Mouse (Mus musculus) 3134 (cell line): ENCODE measurements around the gene Cybrd1.

Experiments
- DNase-seq: peaks from one replicate; pipeline ENCODE4 v3.0.0-alpha.2; 2011; ENCODE audit warnings: low spot score; ENCODE audit not compliant: insufficient read length; ENCODE audit errors: extremely low read depth

Gene Cybrd1

GRCm38 (mm10) chr2:71122268-71123029 is 4.7 kb downstream of the Cybrd1 start:
- no peak for DNase-seq

GRCm38 (mm10) chr2:71123591-71123990 is 5.9 kb downstream of the Cybrd1 start:
- no peak for DNase-seq

- DNase-seq, result no peak
These were observed 10.2 kb downstream of the Cybrd1 start for GRCm38 (mm10) chr2:71127779-71128534.

DNA sequence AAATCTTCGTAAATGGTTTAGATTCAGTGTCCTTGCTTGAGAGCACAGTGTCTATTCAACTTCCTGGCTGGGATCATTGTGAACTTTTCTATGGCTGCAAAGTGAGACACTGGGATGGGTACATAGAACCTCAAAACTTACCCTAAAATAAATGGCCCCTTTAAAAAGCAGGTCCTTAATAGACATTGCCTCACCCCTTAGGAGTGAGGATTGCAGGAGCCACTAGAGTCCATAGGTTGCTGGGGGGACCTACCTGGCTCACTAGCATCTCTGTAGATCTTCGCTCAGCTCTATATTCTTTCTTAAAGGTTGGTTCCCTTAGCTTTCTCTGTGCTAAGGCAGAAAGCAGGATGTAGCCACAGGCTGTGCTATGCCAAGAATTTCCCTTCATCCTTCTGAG is 12.6 kb downstream of the Cybrd1 start:
- no peak for DNase-seq

DNA sequence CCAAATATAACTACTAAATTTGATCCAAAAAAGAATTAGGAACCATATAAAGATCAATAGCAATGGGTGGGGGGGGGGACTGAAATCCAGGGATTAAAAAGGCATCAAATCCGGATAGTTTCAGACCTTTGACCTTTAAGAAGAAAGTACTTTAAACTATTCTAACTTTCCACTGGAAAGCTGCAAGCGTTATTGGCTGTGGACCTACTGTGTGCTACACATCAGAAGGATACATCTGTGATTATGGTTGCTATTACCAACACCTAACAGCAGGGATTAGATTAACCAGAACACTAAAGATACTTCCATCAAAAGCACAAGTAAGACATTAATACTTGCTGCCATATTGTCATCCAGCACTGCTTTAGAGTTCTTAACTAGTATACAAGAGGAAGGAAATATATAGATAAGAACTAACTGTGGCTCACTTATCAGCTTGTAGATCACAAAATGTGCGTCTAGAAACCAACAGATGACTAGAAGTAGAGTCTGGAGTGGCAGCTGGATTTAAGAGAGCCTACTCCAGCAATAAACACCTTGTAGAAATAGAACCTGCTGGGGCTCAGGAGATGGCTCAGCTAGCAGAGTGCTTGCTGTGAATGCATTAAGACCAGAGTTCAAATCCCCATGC is 14.3 kb downstream of the Cybrd1 start:
- no peak for DNase-seq

DNA sequence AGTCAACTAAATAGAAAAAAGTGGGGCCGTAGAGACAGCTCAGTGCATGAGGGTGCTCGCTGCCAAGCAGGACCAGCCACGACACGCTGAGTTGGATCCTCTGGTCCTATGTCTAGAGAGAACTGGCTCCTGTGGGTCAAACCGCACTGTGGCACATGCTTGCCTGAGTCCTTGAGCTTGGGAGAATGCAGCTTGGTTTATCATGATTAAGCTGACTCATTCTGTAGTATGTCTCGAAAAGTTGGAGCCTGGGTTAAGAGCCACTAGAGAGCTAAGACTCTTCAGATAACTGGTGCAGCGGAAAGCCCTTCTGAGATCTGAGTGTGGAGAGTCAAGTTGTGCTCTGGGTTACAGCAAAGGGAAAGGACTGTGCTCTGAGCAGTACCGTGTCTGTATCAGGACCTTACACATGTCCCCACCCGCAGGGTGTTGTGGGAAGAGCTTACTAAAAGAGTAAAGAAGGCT is 16.4 kb downstream of the Cybrd1 start:
- DNase-seq, result no peak

DNA sequence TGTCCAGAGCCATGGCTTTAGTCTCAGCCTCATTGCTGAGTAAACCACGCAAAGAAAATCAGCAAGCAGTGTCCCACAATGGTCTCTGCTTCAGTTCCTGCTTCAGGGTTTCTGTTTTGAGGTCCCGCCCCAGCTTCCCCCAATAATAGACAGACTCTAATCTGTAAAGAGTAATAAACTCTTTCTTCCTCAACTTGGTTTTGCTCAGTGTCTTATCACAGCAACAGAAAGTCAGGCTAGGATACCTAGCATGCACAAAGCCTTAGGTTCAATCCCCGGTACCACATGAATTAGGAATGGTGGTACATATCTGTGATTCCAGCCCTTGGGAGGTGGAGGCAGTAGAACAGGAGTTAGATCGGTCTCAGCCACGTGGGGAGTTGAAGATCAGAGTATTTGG is 17.1 kb downstream of the Cybrd1 start:
- no peak for DNase-seq

DNA sequence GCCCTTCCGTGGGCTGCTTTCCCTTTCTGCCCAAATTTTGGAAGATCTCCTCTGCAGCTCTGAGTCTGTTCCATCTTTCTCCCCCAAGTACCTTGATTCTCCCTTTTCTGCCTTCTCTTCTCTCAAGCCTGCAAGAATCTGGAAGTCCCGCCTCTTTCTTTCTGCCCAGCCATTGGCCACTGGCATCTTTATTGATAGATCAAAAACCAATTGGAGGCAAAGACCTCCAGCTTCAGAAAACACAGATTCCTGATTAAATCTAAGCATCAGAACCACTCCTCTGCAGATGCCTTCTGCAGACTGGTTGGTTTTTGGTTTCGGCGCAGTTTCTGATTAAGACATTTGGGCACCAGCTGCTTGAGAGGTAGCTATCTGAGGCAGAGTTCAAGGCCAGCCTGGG is 22.9 kb downstream of the Cybrd1 start:
- DNase-seq, result no peak

DNA sequence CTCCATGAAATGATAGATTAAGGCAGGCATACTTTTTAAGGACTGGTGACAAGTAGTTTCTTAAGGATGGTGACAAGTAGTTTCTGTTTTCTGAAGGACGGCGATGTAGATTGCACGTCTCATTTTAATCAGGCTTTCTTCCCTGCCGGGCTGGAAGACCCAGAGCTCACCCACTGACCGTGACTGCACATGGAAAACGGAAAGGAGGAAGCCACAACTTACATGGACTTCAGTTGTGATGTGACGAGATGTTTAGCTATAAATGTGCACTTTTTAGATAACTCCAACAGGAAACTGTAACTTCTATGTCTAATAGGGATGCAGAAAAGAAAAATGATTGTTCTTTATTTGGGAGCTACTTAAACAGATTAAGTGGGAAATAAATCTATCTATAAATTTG is 24.7 kb downstream of the Cybrd1 start:
- no peak for DNase-seq

- DNase-seq, result no peak
These were observed 28.1 kb downstream of the Cybrd1 start for GRCm38 (mm10) chr2:71145853-71146252.

DNA sequence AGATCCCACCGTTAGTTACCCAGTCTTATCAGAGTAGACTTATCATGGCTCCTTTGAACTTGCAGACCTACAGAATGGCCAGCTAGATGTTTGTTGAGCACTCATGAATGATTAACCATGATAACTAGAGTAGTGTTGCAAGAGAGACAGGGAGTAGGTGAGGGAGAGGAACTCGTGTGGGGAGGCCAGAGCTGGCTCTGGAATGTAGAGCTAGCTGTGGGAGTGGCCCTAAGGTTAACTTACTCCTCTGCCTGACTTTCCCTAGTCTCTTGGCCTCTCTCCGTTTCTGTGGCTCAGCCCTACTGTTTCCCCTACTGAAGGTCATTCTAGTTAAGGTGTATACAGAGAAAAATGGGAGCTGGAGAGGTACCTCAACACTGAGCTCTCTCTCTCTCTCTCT is 28.5 kb downstream of the Cybrd1 start:
- no peak for DNase-seq

DNA sequence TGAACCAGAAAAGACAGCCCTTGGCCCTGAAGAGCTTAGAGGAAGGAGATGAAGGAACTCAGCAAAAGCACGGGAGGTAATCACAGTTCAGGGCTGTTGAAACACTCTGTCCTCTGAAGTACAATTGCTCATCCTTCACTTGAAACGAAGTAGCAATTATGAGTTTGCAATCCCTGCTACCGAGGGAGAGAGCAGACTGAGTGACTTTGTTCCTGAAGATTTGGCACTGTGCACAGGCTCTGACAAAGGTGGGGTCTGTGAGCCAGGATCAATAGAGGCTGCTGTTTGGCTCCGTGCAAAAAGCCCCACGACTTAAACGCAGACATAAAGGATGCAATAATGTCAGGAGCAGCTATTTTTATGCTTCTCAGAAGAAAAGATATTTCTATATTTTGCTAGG is 30.1 kb downstream of the Cybrd1 start:
- DNase-seq, result no peak

GRCm38 (mm10) chr2:71152170-71152569 is 34.4 kb downstream of the Cybrd1 start:
- no peak for DNase-seq

- peak; percentile 29 for DNase-seq
These were observed 37.8 kb downstream of the Cybrd1 start for GRCm38 (mm10) chr2:71155486-71155885.

DNA sequence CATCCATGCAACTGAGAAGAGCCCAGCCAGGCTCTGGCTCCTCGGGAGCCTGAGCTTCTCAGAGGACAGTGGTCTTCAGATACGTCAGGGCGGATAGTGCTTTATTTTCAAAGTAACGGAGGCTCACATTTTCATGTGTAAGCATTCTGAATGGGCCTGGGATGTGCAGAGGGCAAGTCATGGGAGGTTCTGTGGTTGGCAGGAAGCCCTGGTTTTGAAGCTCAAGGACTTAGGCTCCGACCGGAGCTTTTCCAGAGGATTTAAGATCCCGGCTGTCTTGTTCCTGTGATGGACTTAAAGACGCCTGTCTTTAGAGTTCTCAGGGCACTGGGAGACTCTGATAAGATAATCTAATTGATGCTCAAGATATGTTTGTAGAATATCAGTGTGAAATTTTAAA is 38.7 kb downstream of the Cybrd1 start:
- DNase-seq, result no peak

GRCm38 (mm10) chr2:71157881-71158280 is 40.2 kb downstream of the Cybrd1 start:
- no peak for DNase-seq

DNA sequence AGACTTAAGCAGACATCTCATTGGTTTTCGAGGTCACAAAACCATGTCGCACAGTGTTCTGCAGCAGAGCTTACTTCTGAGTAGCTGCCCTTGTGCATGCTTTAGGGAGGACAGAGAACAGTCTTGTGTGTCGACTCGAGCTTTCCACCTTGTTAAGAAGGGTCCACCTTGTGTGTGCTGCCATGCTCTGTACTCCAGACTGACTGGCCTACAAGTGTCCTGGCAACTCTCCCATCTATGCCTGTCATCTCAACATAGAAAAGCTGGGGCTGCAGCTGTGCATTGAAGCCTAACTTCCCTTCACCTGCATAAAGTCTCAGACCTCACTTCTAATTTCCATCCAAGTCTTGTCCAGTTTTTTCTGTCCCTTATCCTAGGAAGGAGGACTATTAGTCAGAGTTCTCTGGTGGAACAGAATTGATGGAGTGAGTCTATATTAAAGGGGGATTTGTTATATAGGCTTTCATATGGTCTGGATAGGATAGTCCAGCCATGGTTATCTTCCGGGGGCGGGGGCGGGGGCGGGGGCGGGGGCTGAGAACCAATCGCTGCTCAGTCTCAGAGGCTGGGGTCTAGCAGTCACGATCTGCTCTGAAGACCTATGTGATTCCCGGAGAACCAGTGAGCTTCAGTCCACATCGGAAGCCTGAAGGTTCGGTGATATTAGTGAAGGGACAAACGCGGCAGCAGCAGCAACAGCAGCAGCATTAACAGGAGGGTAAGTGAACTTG is 42.0 kb downstream of the Cybrd1 start:
- no peak for DNase-seq

GRCm38 (mm10) chr2:71160307-71160861 is 42.7 kb downstream of the Cybrd1 start:
- DNase-seq, result no peak

GRCm38 (mm10) chr2:71161558-71161957 is 43.8 kb downstream of the Cybrd1 start:
- no peak for DNase-seq

DNA sequence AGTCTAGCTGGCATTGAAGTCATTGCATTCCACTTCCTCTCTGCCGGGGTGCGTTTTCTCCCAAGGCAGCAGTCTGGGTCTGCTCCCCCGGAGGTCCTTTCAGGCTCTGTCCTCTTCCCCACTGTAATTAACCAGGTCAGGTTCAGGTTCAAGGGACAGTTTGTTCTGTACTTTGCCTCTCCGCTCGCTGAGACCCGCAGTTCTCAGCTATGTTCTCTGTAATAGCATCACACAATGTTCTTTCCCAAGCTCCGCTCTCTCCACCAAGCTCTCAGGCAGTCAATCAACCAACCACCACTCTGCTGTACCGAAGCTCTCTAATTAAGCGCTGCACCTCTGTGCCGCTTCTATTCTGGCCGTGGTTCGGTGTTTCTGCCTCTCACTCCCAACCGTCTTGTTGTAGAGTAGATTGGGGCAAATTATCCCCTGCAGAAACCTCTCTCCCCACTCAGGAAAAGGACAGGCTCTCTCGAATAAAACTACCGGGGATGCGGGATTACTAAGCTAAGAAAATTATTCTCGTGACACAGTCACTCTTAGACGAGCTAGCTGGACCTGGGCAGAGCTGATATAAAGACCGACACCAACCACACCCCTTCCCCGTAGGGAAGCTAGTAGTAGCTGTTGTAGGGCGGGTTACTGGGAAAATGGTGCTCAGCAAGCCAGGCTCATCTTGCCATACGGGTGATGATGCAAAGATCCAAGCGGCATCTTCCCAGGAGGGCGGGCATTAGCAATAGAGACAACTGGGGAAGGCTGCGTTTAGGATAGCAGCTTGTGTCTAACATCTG is 45.3 kb downstream of the Cybrd1 start:
- no peak for DNase-seq
